Mouse (Mus musculus) embryonic facial prominence, embryonic 11.5 days (tissue): Measurements from ENCODE around the gene Srbd1. TPM values are rescaled to one million over a fixed set of nuclear protein-coding genes. Genes with fewer than 3 reads are reported as not detected.

Experiments
- ATAC-seq: fragments of 200-750 bp; cut with Nextera tagmentation; replicated peaks from 2 replicates; pipeline ENCODE4 v1.8.0; 2017; ENCODE audit warnings: low read depth; ENCODE audit not compliant: insufficient number of reproducible peaks, low FRiP score, low TSS enrichment
- DNase-seq: peaks from one replicate; pipeline ENCODE4 v3.0.0-alpha.2; 2015; ENCODE audit warnings: low spot score
- H3K27ac ChIP-seq: fragments of 300-500 bp; sonication (generic); replicated peaks from 2 replicates; pipeline ENCODE4 v1.5.1; 2014; ENCODE audit warnings: mild to moderate bottlenecking, low read depth, low read length, control low read depth
- H3K27me3 ChIP-seq: fragments of 300-500 bp; sonication (generic); 2 replicates; pipeline ENCODE4 v1.6.1; 2014; ENCODE audit warnings: mild to moderate bottlenecking, low read length, moderate library complexity, mixed read lengths; ENCODE audit not compliant: control insufficient read depth, insufficient read depth
- H3K36me3 ChIP-seq: fragments of 300-500 bp; sonication (generic); replicated peaks from 2 replicates; pipeline ENCODE4 v1.6.1; 2014; ENCODE audit warnings: low read depth, mild to moderate bottlenecking, low read length, moderate library complexity, mixed read lengths; ENCODE audit not compliant: control insufficient read depth, insufficient read depth
- H3K4me1 ChIP-seq: fragments of 300-500 bp; sonication (generic); 2 replicates; pipeline ENCODE4 v1.6.1; 2014; ENCODE audit warnings: low read length, mixed read lengths; ENCODE audit not compliant: control insufficient read depth, insufficient read depth
- H3K4me2 ChIP-seq: fragments of 300-500 bp; sonication (generic); 2 replicates; pipeline ENCODE4 v1.6.1; 2014; ENCODE audit warnings: low read depth, mild to moderate bottlenecking, control low read depth, low read length, moderate library complexity
- H3K4me3 ChIP-seq: fragments of 300-500 bp; sonication (generic); 2 replicates; pipeline ENCODE4 v1.5.1; 2014; ENCODE audit warnings: low read depth, low read length, control low read depth
- H3K9ac ChIP-seq: fragments of 300-500 bp; sonication (generic); replicated peaks from 2 replicates; pipeline ENCODE4 v1.6.1; 2014; ENCODE audit warnings: mild to moderate bottlenecking, control low read depth, low read length
- H3K9me3 ChIP-seq: fragments of 300-500 bp; sonication (generic); replicated peaks from 2 replicates; pipeline ENCODE4 v1.6.1; 2016; ENCODE audit warnings: mild to moderate bottlenecking, low read length, inconsistent platforms, mixed read lengths; ENCODE audit not compliant: control insufficient read depth
- WGBS: fragments of 180-500 bp; shearing (Covaris S2); extraction: QIAGEN DNeasy Blood & Tissue Kit; methylation state at CpG from one replicate; pipeline ENCODE4 v1.1.7; 2014; 5-methylcytosine and 5-hydroxymethylcytosine counted together
- polyA plus RNA-seq: library from polyadenylated mRNA; unstranded; fragments of >200 nt; fragmentation: Nextera tagmentation; extraction: Ambion mirVana; gene quantifications from 2 replicates; pipeline ENCODE4 v1.2.1, GENCODE M21; 2014

Gene Srbd1
- polyA plus RNA-seq, 1 experiment from 2014 or later = 12.3 TPM

GRCm38 (mm10) chr17:86162672-86163071 lies 17.7 kb upstream of the Srbd1 start:
- H3K27me3 ChIP-seq = no peaks in the 10 kb centered on the region
- ATAC-seq = no peak
- peak; percentile 26 for DNase-seq
- no peak overlapping the region for H3K9ac ChIP-seq
- 46% methylated on average over 15 of the region's 15 CpGs for WGBS
- H3K36me3 ChIP-seq = no peaks in the 10 kb centered on the region
- H3K4me3 ChIP-seq = no peak overlapping the region
- no peak overlapping the region for H3K27ac ChIP-seq
- no peaks in the 10 kb centered on the region for H3K4me1 ChIP-seq
- no peaks in the 10 kb centered on the region for H3K9me3 ChIP-seq
- H3K4me2 ChIP-seq = no peak overlapping the region

DNA sequence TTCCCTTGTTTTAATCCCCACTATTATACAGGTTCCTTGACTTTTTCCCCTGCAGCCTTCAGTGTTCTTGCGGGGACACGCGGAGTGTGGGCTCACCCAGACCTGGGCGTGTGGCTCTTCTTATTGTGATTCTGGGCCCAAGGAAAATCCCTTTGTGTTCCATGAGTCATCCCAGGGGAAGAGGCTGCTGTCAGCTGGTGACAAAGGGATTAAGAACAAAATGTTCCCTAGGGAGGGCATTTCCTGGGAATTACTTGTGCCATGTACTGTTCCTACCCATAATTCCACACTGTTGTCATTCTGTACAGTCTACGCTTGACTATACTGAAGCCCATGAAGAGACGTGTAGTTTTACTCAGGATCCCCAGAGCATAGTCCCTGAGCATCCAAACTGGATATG lies 12.0 kb upstream of the Srbd1 start:
- Histone ChIP-seq H3K4me1 (no peaks in the 10 kb centered on the region), H3K4me3 (no peak overlapping the region), H3K27me3 (no peaks in the 10 kb centered on the region), H3K9ac (no peak overlapping the region), H3K4me2 (no peak overlapping the region), H3K36me3 (no peaks in the 10 kb centered on the region), H3K9me3 (no peaks in the 10 kb centered on the region), H3K27ac (no peak overlapping the region)
- ATAC-seq (no peak), DNase-seq (no peak)
- WGBS = 83% methylated on average over 6 of the region's 6 CpGs

- 7% methylated on average over 5 of the region's 5 CpGs for WGBS
- H3K27ac ChIP-seq = no peak overlapping the region
- H3K4me1 ChIP-seq = no peaks in the 10 kb centered on the region
- peak; percentile 92 for ATAC-seq
- no peak overlapping the region for H3K9ac ChIP-seq
- H3K27me3 ChIP-seq = no peaks in the 10 kb centered on the region
- DNase-seq = peak; percentile 90
- H3K9me3 ChIP-seq = no peaks in the 10 kb centered on the region
- no peak overlapping the region for H3K4me2 ChIP-seq
- no peak overlapping the region for H3K4me3 ChIP-seq
- H3K36me3 ChIP-seq = no peaks in the 10 kb centered on the region
These were observed 5.9 kb upstream of the Srbd1 start for GRCm38 (mm10) chr17:86150867-86151348.

DNA sequence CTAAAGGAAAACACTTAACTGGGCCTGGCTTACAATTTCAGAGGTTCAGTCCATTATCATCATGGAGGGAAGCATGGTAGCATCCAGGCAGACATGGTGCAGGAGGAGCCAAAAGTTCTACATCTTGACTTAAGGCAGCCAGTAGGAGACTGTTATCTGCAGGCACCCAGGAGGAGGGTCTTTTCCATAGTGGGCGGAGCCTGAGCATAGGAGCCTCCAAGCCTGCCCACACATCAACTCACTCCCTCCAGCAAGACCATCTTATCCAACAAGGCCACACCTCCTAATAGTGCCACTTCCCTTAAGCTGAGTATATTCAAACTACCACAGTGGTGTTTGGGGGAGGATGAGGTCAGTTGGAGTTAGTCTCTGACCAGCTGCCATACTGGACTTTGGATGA lies 4.8 kb upstream of the Srbd1 start:
- 79% methylated on average over 1 of the region's 1 CpGs for WGBS
- ATAC-seq = no peak
- Histone ChIP-seq H3K4me1 (no peaks in the 10 kb centered on the region), H3K4me3 (no peak overlapping the region), H3K27ac (no peak overlapping the region), H3K27me3 (no peaks in the 10 kb centered on the region), H3K4me2 (no peak overlapping the region), H3K36me3 (no peaks in the 10 kb centered on the region), H3K9me3 (no peaks in the 10 kb centered on the region), H3K9ac (no peak overlapping the region)
- no peak for DNase-seq

- H3K4me2 ChIP-seq = peak overlapping the region; percentile 87
- no peak for DNase-seq
- no peak overlapping the region for H3K27ac ChIP-seq
- no peaks in the 10 kb centered on the region for H3K27me3 ChIP-seq
- H3K4me1 ChIP-seq = no peaks in the 10 kb centered on the region
- peak overlapping the region; percentile 74 for H3K4me3 ChIP-seq
- H3K9me3 ChIP-seq = no peaks in the 10 kb centered on the region
- H3K36me3 ChIP-seq = no peaks in the 10 kb centered on the region
- under 1% methylated on average over 33 of the region's 33 CpGs for WGBS
- peak; percentile 81 for ATAC-seq
- H3K9ac ChIP-seq = peak overlapping the region; percentile 82
These were observed 367 bp downstream of the Srbd1 start for GRCm38 (mm10) chr17:86144537-86145078.

DNA sequence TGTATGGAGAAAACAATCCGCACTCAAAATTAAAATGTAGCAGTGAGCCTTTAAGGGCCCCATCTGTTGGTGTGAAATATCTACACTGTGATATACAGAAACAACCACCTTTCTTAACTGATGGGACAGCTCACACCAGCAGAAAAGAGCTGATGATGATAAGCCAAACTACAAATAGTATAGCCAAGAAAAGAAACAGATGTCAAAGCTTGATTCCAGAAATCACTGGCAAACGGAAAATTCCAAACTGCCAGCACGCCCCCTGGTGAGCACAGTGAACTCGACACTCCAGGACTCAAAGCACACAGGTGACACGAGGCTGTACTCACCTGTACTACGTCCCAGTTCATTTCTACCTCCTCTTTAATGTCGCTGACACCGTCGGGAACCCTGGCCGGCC lies 9.1 kb downstream of the Srbd1 start:
- Histone ChIP-seq H3K4me1 (no peaks in the 10 kb centered on the region), H3K9ac (no peak overlapping the region), H3K9me3 (no peaks in the 10 kb centered on the region), H3K4me3 (no peak overlapping the region), H3K27ac (no peak overlapping the region), H3K27me3 (no peaks in the 10 kb centered on the region), H3K36me3 (no peaks in the 10 kb centered on the region), H3K4me2 (no peak overlapping the region)
- 77% methylated on average over 10 of the region's 10 CpGs for WGBS
- ATAC-seq = no peak
- peak; percentile 19 for DNase-seq

DNA sequence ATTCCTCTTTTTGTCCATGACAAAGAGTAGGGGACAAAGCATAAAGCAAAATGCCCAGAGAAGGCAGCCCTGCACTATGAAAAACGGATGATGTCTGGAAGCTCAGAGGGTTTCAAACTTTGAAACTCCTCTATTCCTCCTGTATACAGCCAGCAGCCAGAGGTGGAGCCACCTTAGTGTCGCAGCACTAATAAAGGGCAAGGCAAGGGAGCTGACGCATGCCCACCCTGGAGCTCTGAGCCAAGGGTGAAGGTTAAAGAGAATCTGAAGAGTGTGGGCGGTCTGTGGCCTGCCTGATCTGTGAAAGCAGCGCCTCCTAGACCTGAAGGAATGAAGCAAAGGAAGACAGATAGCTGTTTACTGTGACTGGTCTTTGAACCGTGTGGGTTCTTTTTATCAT lies 10.5 kb downstream of the Srbd1 start:
- no peaks in the 10 kb centered on the region for H3K9me3 ChIP-seq
- 84% methylated on average over 6 of the region's 6 CpGs for whole genome bisulfite sequencing
- H3K36me3 ChIP-seq = no peaks in the 10 kb centered on the region
- H3K27me3 ChIP-seq = no peaks in the 10 kb centered on the region
- H3K9ac ChIP-seq = no peak overlapping the region
- H3K4me2 ChIP-seq = no peak overlapping the region
- DNase-seq = no peak
- H3K4me3 ChIP-seq = no peak overlapping the region
- no peak for ATAC-seq
- H3K4me1 ChIP-seq = no peaks in the 10 kb centered on the region
- H3K27ac ChIP-seq = no peak overlapping the region

GRCm38 (mm10) chr17:86132534-86132933 lies 12.4 kb downstream of the Srbd1 start:
- peak; percentile 5 for DNase-seq
- Histone ChIP-seq H3K4me2 (no peak overlapping the region), H3K27ac (no peak overlapping the region), H3K4me1 (no peaks in the 10 kb centered on the region), H3K9me3 (no peaks in the 10 kb centered on the region), H3K27me3 (no peaks in the 10 kb centered on the region), H3K36me3 (no peaks in the 10 kb centered on the region), H3K9ac (no peak overlapping the region), H3K4me3 (no peak overlapping the region)
- WGBS = 75% methylated on average over 5 of the region's 5 CpGs
- ATAC-seq = no peak
